Mouse (Mus musculus): ENCODE measurements at regions not wholly inside any gene's neighbourhood (a gene's known extent, or its start where the extent isn't known, plus 50 kb on each side); places are given as distances from the start of the nearest gene placed in this dataset.

DNA sequence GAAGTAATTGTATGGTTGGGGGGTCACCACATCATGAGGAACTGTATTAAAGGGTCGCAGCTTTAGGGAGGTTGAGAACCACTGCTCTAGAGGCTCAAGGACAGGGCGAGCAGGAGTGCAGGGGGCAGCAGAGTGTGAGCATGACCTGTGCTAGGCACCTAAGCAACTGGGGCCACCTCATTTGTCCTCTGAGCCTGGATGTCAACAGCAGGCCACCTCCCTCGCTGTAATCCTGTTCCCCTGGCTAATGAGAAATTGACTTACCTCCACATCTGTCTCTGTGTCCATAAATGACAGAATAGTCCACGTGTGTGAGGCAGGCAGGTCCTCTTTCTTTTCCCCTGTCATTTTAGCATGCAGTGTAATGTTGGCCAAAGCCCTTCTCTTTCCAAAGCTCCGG, 192.7 kb upstream of the Rreb1 start:
- H3K9ac ChIP-seq (replicated peaks): no peak overlapping the region
- WGBS: 80% methylated on average over 5 of the region's 5 CpGs
- no peaks in the 10 kb centered on the region for H3K9me3 ChIP-seq
- no peak overlapping the region for H3K4me2 ChIP-seq (replicated peaks)
- H3K4me1 ChIP-seq: no peaks in the 10 kb centered on the region
- H3K4me3 ChIP-seq: no peak overlapping the region
- no peaks in the 10 kb centered on the region for H3K27me3 ChIP-seq
- no peak overlapping the region for H3K27ac ChIP-seq (replicated peaks)
- H3K36me3 ChIP-seq: no peaks in the 10 kb centered on the region
- no peak for ATAC-seq (ENCODE audit: low FRiP score, low read depth)

DNA sequence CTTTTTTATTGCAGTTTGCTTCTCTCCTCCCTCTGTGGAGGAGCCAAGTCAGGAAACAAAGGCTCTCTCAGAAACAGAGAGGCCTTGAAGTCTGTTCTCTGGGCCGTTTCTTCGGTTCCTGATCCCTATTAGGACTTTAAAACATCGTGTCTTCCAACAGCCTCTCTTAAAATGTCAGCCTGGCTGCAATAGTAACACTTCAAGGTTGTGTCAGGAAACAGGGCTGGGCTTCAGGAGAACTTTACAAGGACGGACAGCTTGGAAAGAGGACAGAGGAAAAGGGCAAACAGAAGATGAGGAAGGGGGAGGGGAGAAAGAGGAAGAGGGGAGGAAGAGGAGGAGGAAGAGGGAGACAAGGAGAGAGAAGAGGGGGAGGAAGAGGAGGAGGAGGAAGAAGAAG, 191.7 kb upstream of the Rreb1 start:
- H3K27me3 ChIP-seq: no peaks in the 10 kb centered on the region
- ATAC-seq (ENCODE audit: low FRiP score, low read depth): no peak
- no peaks in the 10 kb centered on the region for H3K9me3 ChIP-seq
- no peak overlapping the region for H3K4me2 ChIP-seq (replicated peaks)
- no peaks in the 10 kb centered on the region for H3K4me1 ChIP-seq
- H3K27ac ChIP-seq (replicated peaks): no peak overlapping the region
- no peak overlapping the region for H3K9ac ChIP-seq (replicated peaks)
- 65% methylated on average over 4 of the region's 4 CpGs for WGBS
- H3K36me3 ChIP-seq: no peaks in the 10 kb centered on the region
- no peak overlapping the region for H3K4me3 ChIP-seq

DNA sequence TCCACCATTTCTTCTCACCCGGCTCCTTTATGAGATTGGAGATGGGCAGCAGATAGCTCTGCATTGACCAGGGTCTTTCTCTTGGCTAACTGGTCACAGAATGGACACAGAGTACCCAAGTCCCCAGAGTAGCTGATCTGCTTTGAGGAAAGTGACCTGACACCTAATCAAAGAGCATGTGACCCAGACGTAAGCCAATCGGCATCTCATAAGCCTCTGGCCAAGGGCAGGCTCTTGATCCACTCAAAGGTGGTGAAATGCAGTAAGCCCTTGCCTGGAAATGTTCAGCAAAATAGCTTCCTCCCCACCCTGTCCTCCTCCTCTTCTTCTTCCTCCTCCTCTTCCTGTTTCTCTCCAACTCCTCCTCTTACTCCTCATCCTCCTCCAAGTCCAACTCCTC, 190.3 kb upstream of the Rreb1 start:
- Histone ChIP-seq H3K9ac (replicated peaks) (no peak overlapping the region), H3K9me3 (no peaks in the 10 kb centered on the region), H3K4me3 (no peak overlapping the region), H3K27ac (replicated peaks) (no peak overlapping the region), H3K27me3 (no peaks in the 10 kb centered on the region), H3K4me2 (replicated peaks) (no peak overlapping the region), H3K36me3 (no peaks in the 10 kb centered on the region), H3K4me1 (no peaks in the 10 kb centered on the region)
- 92% methylated on average over 3 of the region's 3 CpGs for WGBS
- ATAC-seq (ENCODE audit: low FRiP score, low read depth): no peak

DNA sequence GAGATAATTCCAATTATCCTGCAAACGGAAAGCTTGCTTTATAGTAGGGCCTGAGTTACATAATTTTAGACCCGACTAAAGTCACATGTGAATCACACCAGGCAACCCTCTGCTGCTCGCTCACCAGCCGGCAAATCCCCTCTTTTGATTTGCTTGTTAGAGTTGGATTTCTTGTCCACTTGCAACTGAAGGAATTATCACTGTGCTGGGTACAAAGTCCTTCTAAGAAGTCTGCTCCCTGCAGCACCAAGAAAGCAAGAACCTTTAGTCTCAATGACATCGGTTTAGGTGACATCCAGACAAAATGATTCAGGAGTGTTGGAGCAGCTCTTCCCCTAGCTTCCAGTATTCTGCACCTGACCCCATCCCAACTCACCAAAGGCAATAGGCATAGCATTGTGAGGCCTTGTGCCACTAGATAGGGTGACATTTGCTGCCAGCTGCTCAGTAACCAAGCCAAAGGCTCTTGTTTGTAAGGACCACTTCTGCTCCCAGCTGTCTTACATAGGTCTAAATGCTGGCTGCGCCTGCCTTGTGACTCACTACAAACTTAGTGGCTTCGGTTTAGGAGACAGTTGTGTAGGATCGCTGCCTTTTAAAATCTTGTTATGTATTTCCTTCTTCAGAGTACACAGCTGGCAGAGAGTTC, 189.5 kb upstream of the Rreb1 start:
- no peak for ATAC-seq (ENCODE audit: low FRiP score, low read depth)
- no peaks in the 10 kb centered on the region for H3K27me3 ChIP-seq
- H3K4me3 ChIP-seq: no peak overlapping the region
- H3K9ac ChIP-seq (replicated peaks): no peak overlapping the region
- 90% methylated on average over 8 of the region's 8 CpGs for WGBS
- H3K36me3 ChIP-seq: no peaks in the 10 kb centered on the region
- H3K27ac ChIP-seq (replicated peaks): no peak overlapping the region
- no peaks in the 10 kb centered on the region for H3K4me1 ChIP-seq
- no peak overlapping the region for H3K4me2 ChIP-seq (replicated peaks)
- no peaks in the 10 kb centered on the region for H3K9me3 ChIP-seq

DNA sequence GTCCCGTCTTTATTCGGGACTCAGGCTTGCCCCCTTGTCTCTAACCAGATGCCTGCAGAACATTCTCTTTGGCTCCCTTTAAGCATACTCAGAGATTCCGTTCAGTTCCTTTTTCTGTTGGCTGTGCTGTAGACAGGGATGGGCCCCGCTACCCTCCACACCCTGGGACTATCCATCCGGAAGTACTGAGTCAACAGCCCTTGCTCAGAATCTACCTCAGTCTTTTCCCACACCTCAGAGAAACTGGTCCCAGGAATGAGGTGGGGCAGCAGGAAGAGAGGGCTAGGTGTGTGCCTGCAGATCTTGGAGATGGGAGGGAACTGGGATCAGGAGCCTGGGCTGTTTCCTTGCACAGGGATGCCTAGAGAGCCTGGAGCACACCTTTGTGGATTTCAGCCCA, 186.1 kb upstream of the Rreb1 start:
- Histone ChIP-seq H3K9ac (replicated peaks) (no peak overlapping the region), H3K27ac (replicated peaks) (no peak overlapping the region), H3K36me3 (no peaks in the 10 kb centered on the region), H3K4me3 (no peak overlapping the region), H3K9me3 (no peaks in the 10 kb centered on the region), H3K27me3 (no peaks in the 10 kb centered on the region), H3K4me2 (replicated peaks) (no peak overlapping the region), H3K4me1 (no peaks in the 10 kb centered on the region)
- 73% methylated on average over 5 of the region's 5 CpGs for WGBS
- no peak for ATAC-seq (ENCODE audit: low FRiP score, low read depth)

DNA sequence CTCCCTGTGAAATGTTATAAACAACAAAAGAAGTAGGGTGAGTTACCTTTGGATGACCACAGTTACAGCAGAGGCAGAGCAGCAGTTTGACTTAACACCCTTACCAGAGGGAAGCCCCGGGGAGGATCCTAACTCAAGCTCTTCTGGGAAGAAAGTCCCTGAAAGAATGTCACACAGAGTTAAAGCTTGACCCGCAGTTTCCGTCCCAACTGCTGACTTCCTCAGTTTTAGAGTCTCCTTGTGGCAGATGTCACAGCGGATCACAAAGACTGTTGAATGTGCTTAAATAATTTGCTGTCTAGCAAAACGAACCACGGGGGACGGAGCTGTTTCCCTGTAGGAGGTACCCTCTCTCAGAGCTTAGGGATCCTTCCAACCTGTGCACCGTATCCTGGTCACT, 183.0 kb upstream of the Rreb1 start:
- H3K9ac ChIP-seq (replicated peaks): no peak overlapping the region
- H3K9me3 ChIP-seq: no peaks in the 10 kb centered on the region
- no peak overlapping the region for H3K4me2 ChIP-seq (replicated peaks)
- H3K36me3 ChIP-seq: no peaks in the 10 kb centered on the region
- H3K4me3 ChIP-seq: no peak overlapping the region
- ATAC-seq (ENCODE audit: low FRiP score, low read depth): no peak
- no peaks in the 10 kb centered on the region for H3K4me1 ChIP-seq
- no peaks in the 10 kb centered on the region for H3K27me3 ChIP-seq
- H3K27ac ChIP-seq (replicated peaks): no peak overlapping the region
- WGBS: 45% methylated on average over 8 of the region's 8 CpGs

DNA sequence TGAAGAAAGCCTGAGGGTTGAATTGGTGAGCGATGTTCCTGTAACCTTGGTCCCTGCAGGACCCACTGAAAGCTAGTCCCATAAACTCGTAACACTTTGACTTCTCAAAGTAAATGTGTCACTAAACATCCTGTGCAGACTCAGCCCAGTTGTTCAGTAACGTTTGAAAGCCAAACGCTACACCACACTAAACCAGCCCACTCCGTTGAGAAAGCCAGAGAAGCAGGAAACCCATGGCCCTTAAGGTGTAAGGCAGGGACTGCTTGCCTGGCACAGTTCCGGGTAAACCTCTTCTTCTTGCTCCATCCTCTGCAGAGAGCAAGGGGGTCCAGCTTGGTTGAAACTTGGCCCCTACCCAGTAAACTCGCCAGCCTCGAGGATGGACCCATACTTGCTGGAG, 180.6 kb upstream of the Rreb1 start:
- no peaks in the 10 kb centered on the region for H3K9me3 ChIP-seq
- no peak overlapping the region for H3K27ac ChIP-seq (replicated peaks)
- H3K27me3 ChIP-seq: no peaks in the 10 kb centered on the region
- no peaks in the 10 kb centered on the region for H3K4me1 ChIP-seq
- H3K4me3 ChIP-seq: no peak overlapping the region
- 84% methylated on average over 8 of the region's 8 CpGs for WGBS
- H3K4me2 ChIP-seq (replicated peaks): no peak overlapping the region
- no peaks in the 10 kb centered on the region for H3K36me3 ChIP-seq
- no peak overlapping the region for H3K9ac ChIP-seq (replicated peaks)
- no peak for ATAC-seq (ENCODE audit: low FRiP score, low read depth)

DNA sequence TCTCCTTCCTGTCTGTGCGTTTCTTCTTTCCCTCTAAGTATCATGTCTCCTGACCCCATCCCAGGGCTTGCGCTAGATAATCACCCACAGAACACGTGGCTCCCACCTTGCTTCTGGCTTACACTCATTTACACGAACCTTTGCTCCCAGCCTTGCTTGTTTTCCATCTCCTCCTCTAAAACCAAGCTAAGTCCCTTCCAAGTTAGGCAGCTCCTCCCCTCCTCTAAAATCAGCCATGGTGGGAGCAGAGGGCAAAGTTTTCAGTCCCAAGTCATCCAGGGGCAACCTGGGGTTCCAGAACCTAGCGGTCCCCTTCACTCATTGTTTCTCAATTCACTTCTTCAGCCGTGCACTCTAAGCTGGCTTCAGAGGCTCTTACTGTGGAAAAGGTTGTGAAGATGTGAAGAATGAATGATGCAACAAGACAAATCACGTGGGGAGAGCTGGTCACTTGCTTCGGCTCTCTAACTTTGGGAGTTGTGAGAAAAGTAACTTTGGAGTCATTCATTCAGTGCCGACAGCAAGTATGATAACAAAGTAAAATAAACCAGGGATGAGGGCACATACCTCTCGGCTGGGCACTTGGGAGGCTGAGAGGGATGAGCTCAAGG, 179.9 kb upstream of the Rreb1 start:
- H3K27me3 ChIP-seq: no peaks in the 10 kb centered on the region
- H3K4me1 ChIP-seq: no peaks in the 10 kb centered on the region
- H3K9me3 ChIP-seq: no peaks in the 10 kb centered on the region
- no peaks in the 10 kb centered on the region for H3K36me3 ChIP-seq
- 84% methylated on average over 10 of the region's 10 CpGs for WGBS
- H3K4me2 ChIP-seq (replicated peaks): no peak overlapping the region
- H3K27ac ChIP-seq (replicated peaks): no peak overlapping the region
- no peak for ATAC-seq (ENCODE audit: low FRiP score, low read depth)
- no peak overlapping the region for H3K4me3 ChIP-seq
- no peak overlapping the region for H3K9ac ChIP-seq (replicated peaks)

DNA sequence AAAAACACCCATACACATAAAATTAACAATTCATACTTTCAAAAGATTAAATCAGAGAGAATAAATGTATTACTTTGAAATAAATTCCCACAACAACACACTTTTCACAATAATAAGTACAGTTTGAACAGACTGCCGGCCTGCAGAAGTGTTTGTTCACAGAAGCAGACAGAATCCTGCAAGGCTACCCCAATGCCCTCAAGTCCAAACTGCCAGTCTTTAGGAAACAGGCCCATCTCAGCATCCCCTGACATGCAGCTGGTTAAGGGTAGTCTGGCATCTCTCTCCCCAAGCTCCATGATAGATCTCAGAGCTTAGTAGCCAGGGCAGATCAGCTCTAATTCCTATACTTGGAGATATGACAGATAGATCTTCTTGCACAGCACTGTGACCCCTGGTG, 178.5 kb upstream of the Rreb1 start:
- H3K27ac ChIP-seq (replicated peaks): no peak overlapping the region
- no peak for ATAC-seq (ENCODE audit: low FRiP score, low read depth)
- WGBS: 93% methylated on average over 1 of the region's 1 CpGs
- no peaks in the 10 kb centered on the region for H3K36me3 ChIP-seq
- H3K9ac ChIP-seq (replicated peaks): no peak overlapping the region
- H3K9me3 ChIP-seq: no peaks in the 10 kb centered on the region
- no peaks in the 10 kb centered on the region for H3K4me1 ChIP-seq
- H3K4me3 ChIP-seq: no peak overlapping the region
- no peak overlapping the region for H3K4me2 ChIP-seq (replicated peaks)
- H3K27me3 ChIP-seq: no peaks in the 10 kb centered on the region

DNA sequence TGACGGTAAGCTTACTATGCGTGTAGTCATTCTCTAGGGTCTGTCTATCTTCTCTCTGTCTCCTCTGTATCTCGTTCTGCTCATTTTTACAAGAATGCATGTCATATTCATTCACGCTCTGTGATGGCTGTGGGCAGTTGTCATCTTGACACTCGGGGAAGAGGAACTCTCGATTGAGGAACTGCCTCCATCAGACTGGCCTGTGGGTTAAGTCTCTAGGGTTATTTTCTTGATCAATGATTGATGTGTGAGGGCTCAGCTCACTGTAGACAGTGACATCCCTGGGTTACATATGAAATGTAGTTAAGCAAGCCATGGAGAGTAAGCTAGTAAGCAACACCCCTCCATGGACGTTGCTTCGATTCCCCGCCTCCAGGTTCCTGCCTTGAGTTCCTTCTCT, 178.0 kb upstream of the Rreb1 start:
- 91% methylated on average over 9 of the region's 9 CpGs for whole genome bisulfite sequencing
- Histone ChIP-seq H3K36me3 (no peaks in the 10 kb centered on the region), H3K9me3 (no peaks in the 10 kb centered on the region), H3K27me3 (no peaks in the 10 kb centered on the region), H3K9ac (replicated peaks) (no peak overlapping the region), H3K4me1 (no peaks in the 10 kb centered on the region), H3K4me3 (no peak overlapping the region), H3K27ac (replicated peaks) (no peak overlapping the region), H3K4me2 (replicated peaks) (no peak overlapping the region)
- no peak for ATAC-seq (ENCODE audit: low FRiP score, low read depth)

DNA sequence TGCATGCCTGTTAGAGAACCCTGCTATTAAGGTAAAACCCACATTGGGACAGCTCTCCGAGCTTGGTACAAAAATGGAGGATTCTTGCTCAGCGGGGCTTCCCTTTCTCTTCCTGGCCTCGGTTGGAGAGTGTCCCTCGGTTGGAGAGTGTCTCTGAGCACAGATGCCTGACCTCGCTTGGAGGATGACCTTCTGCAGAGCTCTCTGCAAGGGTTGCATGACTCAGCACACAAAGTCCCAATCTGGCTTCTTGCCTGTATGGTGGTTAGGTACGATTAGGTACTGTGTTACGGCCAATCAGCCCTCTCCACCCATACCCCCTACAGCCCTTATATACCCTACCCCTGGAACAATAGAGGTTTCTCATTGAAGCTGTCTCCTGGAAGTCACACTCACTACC, 177.1 kb upstream of the Rreb1 start:
- no peak overlapping the region for H3K27ac ChIP-seq (replicated peaks)
- ATAC-seq (ENCODE audit: low FRiP score, low read depth): no peak

DNA sequence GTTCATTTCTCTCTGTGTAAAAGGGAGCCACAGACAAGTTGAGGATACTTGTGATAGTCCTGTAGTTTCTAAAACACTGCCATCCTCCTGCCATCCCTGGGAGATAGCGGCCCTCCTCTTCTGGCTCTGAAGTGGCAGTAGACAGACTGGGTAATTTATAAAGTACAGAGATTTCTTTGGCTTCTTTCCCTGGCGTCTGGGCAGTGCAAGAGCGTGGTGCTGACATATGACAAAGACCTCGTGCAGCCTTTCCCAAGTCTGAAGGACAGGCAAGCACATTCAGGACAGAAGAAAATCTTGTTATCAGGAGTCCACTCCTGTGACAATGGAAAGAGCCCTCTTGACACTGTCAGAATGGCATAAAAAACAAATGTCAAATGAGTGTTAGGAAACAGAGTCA, 175.9 kb upstream of the Rreb1 start:
- ATAC-seq (ENCODE audit: low FRiP score, low read depth): no peak

More for the DNA sequence above, 177.1 kb upstream of the Rreb1 start:
- Histone ChIP-seq H3K4me1 (no peaks in the 10 kb centered on the region), H3K27me3 (no peaks in the 10 kb centered on the region), H3K4me3 (no peak overlapping the region), H3K4me2 (replicated peaks) (no peak overlapping the region), H3K9me3 (no peaks in the 10 kb centered on the region), H3K9ac (replicated peaks) (no peak overlapping the region), H3K36me3 (no peaks in the 10 kb centered on the region)
- WGBS: 73% methylated on average over 7 of the region's 7 CpGs

More for the DNA sequence above, 175.9 kb upstream of the Rreb1 start:
- no peaks in the 10 kb centered on the region for H3K27me3 ChIP-seq
- no peak overlapping the region for H3K4me2 ChIP-seq (replicated peaks)
- 81% methylated on average over 4 of the region's 4 CpGs for WGBS
- H3K36me3 ChIP-seq: no peaks in the 10 kb centered on the region
- no peak overlapping the region for H3K9ac ChIP-seq (replicated peaks)
- H3K4me3 ChIP-seq: no peak overlapping the region
- no peaks in the 10 kb centered on the region for H3K9me3 ChIP-seq
- no peak overlapping the region for H3K27ac ChIP-seq (replicated peaks)
- no peaks in the 10 kb centered on the region for H3K4me1 ChIP-seq
